ENCODE assay signal across 13 mouse cellular contexts in the genomic region with DNA sequence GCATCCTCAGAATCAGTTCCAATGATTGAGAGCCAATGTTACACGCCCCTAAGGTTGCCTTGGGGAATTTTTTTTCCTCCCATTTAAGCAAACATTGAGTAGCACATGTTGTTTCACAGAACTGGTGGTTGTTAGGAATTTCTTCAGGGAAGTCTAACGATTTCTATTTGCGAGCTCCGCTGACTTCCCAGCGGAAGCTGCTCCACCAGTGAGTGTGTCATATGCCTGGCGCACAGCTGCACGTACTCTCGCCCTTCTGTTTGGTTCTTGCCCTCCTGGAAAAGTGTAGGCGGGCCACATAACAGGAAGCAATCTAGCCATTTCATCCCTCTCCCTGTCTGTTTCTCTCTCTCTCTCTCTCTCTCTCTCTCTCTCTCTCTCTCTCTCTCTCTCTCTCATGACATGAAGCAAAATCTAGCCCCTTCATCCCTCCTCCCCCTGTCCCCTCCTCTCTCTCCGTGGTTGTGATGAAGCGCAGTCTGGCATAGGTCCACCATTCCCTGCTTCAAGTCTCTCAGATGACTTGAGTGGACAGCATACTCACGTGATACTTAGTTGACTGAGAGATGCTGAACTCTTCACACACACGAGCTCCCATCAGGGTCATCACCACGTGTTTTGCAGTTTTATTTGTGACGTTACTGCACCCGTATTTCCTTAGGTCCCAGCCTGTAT. TPM values are rescaled to one million over a fixed set of nuclear protein-coding genes. Genes with fewer than 3 reads are reported as not detected.
A peak's percentile ranks its signal among the peaks of the same experiment; 100 is the strongest.
DNase-seq lines count a peak whose midpoint lies in the region; ATAC-seq and TF ChIP-seq lines count a peak whose summit lies in the region.
"Had no signal": no experiment of that assay in that cellular context is flagged by ENCODE, and none has a peak within 500 bp of the region (broad histone marks: within the 10 kb centered on the region; RNA-seq: fewer than 3 reads in every experiment).

No protein-coding gene starts in this region.

- no peak overlapping the region for H3K4me2 ChIP-seq in intestine, embryonic 16.5 days (ENCODE audit: low read depth, low read length)
- no peak overlapping the region for H3K4me2 ChIP-seq in intestine, postnatal 0 days (replicated peaks; ENCODE audit: low read depth)
- H3K4me2 ChIP-seq: heart, embryonic 15.5 days had no signal

- no peaks in the 10 kb centered on the region for H3K27me3 ChIP-seq in intestine, embryonic 16.5 days (replicated peaks; ENCODE audit: control insufficient read depth, insufficient read depth, low read length)
- H3K27me3 ChIP-seq in intestine, postnatal 0 days (replicated peaks; ENCODE audit: control insufficient read depth, insufficient read depth, low read length), result no peaks in the 10 kb centered on the region
- H3K27me3 ChIP-seq: heart, embryonic 15.5 days had no signal

- no peak overlapping the region for H3K9ac ChIP-seq in intestine, embryonic 16.5 days (ENCODE audit: low read depth, low read length)
- H3K9ac ChIP-seq in intestine, postnatal 0 days (ENCODE audit: low read depth, low read length), result no peak overlapping the region
- H3K9ac ChIP-seq: heart, embryonic 15.5 days had no signal

- peak; percentile 10 for DNase-seq in right cerebral cortex, postnatal 25 days
- no peak for DNase-seq in right cerebral cortex, postnatal 4 days
- DNase-seq in forelimb bud, embryonic 11.5 days (ENCODE audit: low read depth, low spot score), result peak; percentile 34
- no peak for DNase-seq in ovary, postnatal 14 days (ENCODE audit: low spot score)
- DNase-seq in c-Kit-positive CD71-positive TER-119-positive erythroid progenitor cells, embryonic 14.5 days (ENCODE audit: low spot score), result no peak
- no peak for DNase-seq in left cerebral cortex, adult 8-10 months (ENCODE audit: low spot score in 2 of 2)
- DNase-seq: adrenal gland, adult 2 months; cerebellum, postnatal 10 days; layer of hippocampus, adult 9-11 months had no signal

- ATAC-seq in intestine, embryonic 16.5 days, result peak; percentile 50; the same call in 1 of the 2 replicates
- no peak for ATAC-seq in intestine, postnatal 0 days

- no peak overlapping the region for H3K27ac ChIP-seq in intestine, embryonic 16.5 days (ENCODE audit: low read length)
- H3K27ac ChIP-seq in intestine, postnatal 0 days (ENCODE audit: low read depth, low read length), result no peak overlapping the region
- H3K27ac ChIP-seq: heart, embryonic 15.5 days had no signal

- 0 out of 2 replicates have a peak, but pooled peaks cover 3% of the 10 kb centered on the region for H3K9me3 ChIP-seq in intestine, embryonic 16.5 days (ENCODE audit: control insufficient read depth, low read length)
- H3K9me3 ChIP-seq in intestine, postnatal 0 days (ENCODE audit: control insufficient read depth), result no peaks in the 10 kb centered on the region
- H3K9me3 ChIP-seq: heart, embryonic 15.5 days had no signal

- no peak overlapping the region for H3K4me3 ChIP-seq in intestine, embryonic 16.5 days (ENCODE audit: low read length)
- no peak overlapping the region for H3K4me3 ChIP-seq in intestine, postnatal 0 days (ENCODE audit: low read depth, low read length)
- H3K4me3 ChIP-seq: heart, embryonic 15.5 days; myocyte had no signal

- H3K4me1 ChIP-seq in intestine, embryonic 16.5 days (ENCODE audit: control insufficient read depth, insufficient read depth, low read length), result no peaks in the 10 kb centered on the region
- no peaks in the 10 kb centered on the region for H3K4me1 ChIP-seq in intestine, postnatal 0 days (replicated peaks; ENCODE audit: control insufficient read depth, insufficient read depth, low read length)
- H3K4me1 ChIP-seq: heart, embryonic 15.5 days had no signal

- no peak for TF ChIP-seq CTCF in intestine, postnatal 0 days (IDR thresholded peaks at IDR 0.05; ENCODE audit: low read depth)

- 53% methylated on average over 16 of the region's 16 CpGs for WGBS in intestine, embryonic 16.5 days
- 54% methylated on average over 16 of the region's 16 CpGs for WGBS in intestine, postnatal 0 days

- no peaks in the 10 kb centered on the region for H3K36me3 ChIP-seq in intestine, embryonic 16.5 days (ENCODE audit: control insufficient read depth, insufficient read depth, low read length)
- no peaks in the 10 kb centered on the region for H3K36me3 ChIP-seq in intestine, postnatal 0 days (ENCODE audit: control insufficient read depth, insufficient read depth)
- H3K36me3 ChIP-seq: heart, embryonic 15.5 days had no signal

RNA-seq across cellular contexts. Expression of a gene that starts 19.9 kb away (rescaled TPM):
- 28.1 and 32.0 TPM in 2 replicates for polyA plus RNA-seq in intestine, embryonic 16.5 days (2015; fragmentation: Nextera tagmentation; extraction: Ambion mirVana)
- 38.0 TPM in 2 replicates for polyA plus RNA-seq in intestine, postnatal 0 days (2015; fragmentation: Nextera tagmentation; extraction: Ambion mirVana)
- 10 to 100 TPM; 12.3 to 15.5 (median 13.7) TPM for total RNA-seq in left cerebral cortex, adult 8-10 months (2022)

RNA-seq across cellular contexts. Expression of a gene that starts 28.1 kb away (rescaled TPM):
- polyA plus RNA-seq in intestine, embryonic 16.5 days (2015; fragmentation: Nextera tagmentation; extraction: Ambion mirVana), result 0.06 TPM in 1 of 2 replicates, not detected in the other
- polyA plus RNA-seq in intestine, postnatal 0 days (2015; fragmentation: Nextera tagmentation; extraction: Ambion mirVana), result not detected in 2 replicates
- 1 to 10 TPM in 1 of 4 experiments, under 1 TPM in 3; 0.82 to 1.2 (median 0.91) TPM for total RNA-seq in left cerebral cortex, adult 8-10 months (2022)
- total RNA-seq: adrenal gland, adult 2 months had no signal

Comparison
In these comparisons a context has a peak if more than half of its experiments do, and no peak if none do; other contexts are left out.
1. DNase-seq: peak in right cerebral cortex, postnatal 25 days (single experiment) and forelimb bud, embryonic 11.5 days (single experiment); none in right cerebral cortex, postnatal 4 days (single experiment), ovary, postnatal 14 days (single experiment), c-Kit-positive CD71-positive TER-119-positive erythroid progenitor cells, embryonic 14.5 days (single experiment) and left cerebral cortex, adult 8-10 months (0 of 2).